Mouse (Mus musculus): ENCODE measurements at regions not wholly inside any gene's neighbourhood (a gene's known extent, or its start where the extent isn't known, plus 50 kb on each side); places are given as distances from the start of the nearest gene placed in this dataset.

- no peak for ATAC-seq (ENCODE audit: low FRiP score, low TSS enrichment)
- H3K27ac ChIP-seq (ENCODE audit: low read length): no peak overlapping the region
- no peaks in the 10 kb centered on the region for H3K9me3 ChIP-seq (ENCODE audit: low read length)
- 38% methylated on average over 13 of the region's 13 CpGs for WGBS
- peaks cover 18% of the 10 kb centered on the region for H3K4me1 ChIP-seq (ENCODE audit: insufficient read depth, low read length)
- H3K27me3 ChIP-seq (ENCODE audit: insufficient read depth, low read length): no peaks in the 10 kb centered on the region
- H3K4me2 ChIP-seq (replicated peaks; ENCODE audit: low read depth, low read length): no peak overlapping the region
- H3K9ac ChIP-seq (replicated peaks; ENCODE audit: low read length): no peak overlapping the region
- no peaks in the 10 kb centered on the region for H3K36me3 ChIP-seq (ENCODE audit: insufficient read depth, low read length)
- H3K4me3 ChIP-seq (ENCODE audit: low read length): no peak overlapping the region
Observed at GRCm38 (mm10) chr7:135902106-135903055, 186.2 kb upstream of the Mki67 start.

DNA sequence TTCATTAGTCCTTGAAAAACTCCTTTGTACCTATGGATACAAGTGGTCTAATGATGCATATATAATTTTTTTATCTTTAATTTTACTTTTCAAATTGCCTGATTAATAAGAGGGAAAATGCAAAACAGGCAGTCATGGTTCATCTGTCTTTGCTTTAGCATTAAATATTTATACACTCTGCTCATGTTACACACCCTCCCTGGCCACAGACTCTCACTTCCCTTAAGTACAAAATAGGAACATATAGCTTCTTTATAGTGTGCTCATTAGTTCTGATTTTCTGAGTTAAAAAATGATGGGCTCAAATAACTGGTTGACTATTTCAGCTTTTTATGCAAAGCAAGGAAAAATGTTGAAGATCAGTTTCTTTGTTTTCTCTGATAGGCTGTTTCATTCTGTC is 195.2 kb upstream of the Mki67 start:
- no peak overlapping the region for H3K9ac ChIP-seq (replicated peaks; ENCODE audit: low read length)
- H3K36me3 ChIP-seq (ENCODE audit: insufficient read depth, low read length): no peaks in the 10 kb centered on the region
- H3K4me1 ChIP-seq (ENCODE audit: insufficient read depth, low read length): no peaks in the 10 kb centered on the region
- H3K4me3 ChIP-seq (ENCODE audit: low read length): no peak overlapping the region
- H3K4me2 ChIP-seq (replicated peaks; ENCODE audit: low read depth, low read length): no peak overlapping the region
- no peak for ATAC-seq (ENCODE audit: low FRiP score, low TSS enrichment)
- no peaks in the 10 kb centered on the region for H3K9me3 ChIP-seq (ENCODE audit: low read length)
- H3K27me3 ChIP-seq (ENCODE audit: insufficient read depth, low read length): no peaks in the 10 kb centered on the region
- H3K27ac ChIP-seq (ENCODE audit: low read length): no peak overlapping the region

GRCm38 (mm10) chr7:135913923-135914634 is 197.9 kb upstream of the Mki67 start:
- ATAC-seq (ENCODE audit: low FRiP score, low TSS enrichment): no peak
- Histone ChIP-seq H3K27me3 (ENCODE audit: insufficient read depth, low read length) (no peaks in the 10 kb centered on the region), H3K27ac (ENCODE audit: low read length) (no peak overlapping the region), H3K4me3 (ENCODE audit: low read length) (no peak overlapping the region), H3K9me3 (ENCODE audit: low read length) (no peaks in the 10 kb centered on the region), H3K9ac (replicated peaks; ENCODE audit: low read length) (no peak overlapping the region), H3K4me2 (replicated peaks; ENCODE audit: low read depth, low read length) (no peak overlapping the region), H3K4me1 (ENCODE audit: insufficient read depth, low read length) (no peaks in the 10 kb centered on the region), H3K36me3 (ENCODE audit: insufficient read depth, low read length) (no peaks in the 10 kb centered on the region)
- WGBS: 82% methylated on average over 3 of the region's 3 CpGs

- WGBS: 42% methylated on average over 7 of the region's 7 CpGs
- ATAC-seq (ENCODE audit: low FRiP score, low TSS enrichment): no peak
- Histone ChIP-seq H3K4me3 (ENCODE audit: low read length) (no peak overlapping the region), H3K27ac (ENCODE audit: low read length) (no peak overlapping the region), H3K36me3 (ENCODE audit: insufficient read depth, low read length) (no peaks in the 10 kb centered on the region), H3K9me3 (ENCODE audit: low read length) (no peaks in the 10 kb centered on the region), H3K4me1 (ENCODE audit: insufficient read depth, low read length) (no peaks in the 10 kb centered on the region), H3K9ac (replicated peaks; ENCODE audit: low read length) (no peak overlapping the region), H3K4me2 (replicated peaks; ENCODE audit: low read depth, low read length) (no peak overlapping the region), H3K27me3 (ENCODE audit: insufficient read depth, low read length) (no peaks in the 10 kb centered on the region)
Observed at GRCm38 (mm10) chr7:135923876-135924275, 207.7 kb upstream of the Mki67 start.

- Histone ChIP-seq H3K4me3 (ENCODE audit: low read length) (no peak overlapping the region), H3K4me1 (ENCODE audit: insufficient read depth, low read length) (no peaks in the 10 kb centered on the region), H3K4me2 (replicated peaks; ENCODE audit: low read depth, low read length) (no peak overlapping the region), H3K27me3 (ENCODE audit: insufficient read depth, low read length) (no peaks in the 10 kb centered on the region), H3K9ac (replicated peaks; ENCODE audit: low read length) (no peak overlapping the region), H3K27ac (ENCODE audit: low read length) (no peak overlapping the region), H3K9me3 (ENCODE audit: low read length) (no peaks in the 10 kb centered on the region), H3K36me3 (ENCODE audit: insufficient read depth, low read length) (no peaks in the 10 kb centered on the region)
- no peak for ATAC-seq (ENCODE audit: low FRiP score, low TSS enrichment)
- 84% methylated on average over 4 of the region's 4 CpGs for WGBS
Observed at GRCm38 (mm10) chr7:135924641-135925040, 208.5 kb upstream of the Mki67 start.

- Histone ChIP-seq H3K27ac (ENCODE audit: low read length) (no peak overlapping the region), H3K4me3 (ENCODE audit: low read length) (no peak overlapping the region), H3K36me3 (ENCODE audit: insufficient read depth, low read length) (no peaks in the 10 kb centered on the region), H3K4me1 (ENCODE audit: insufficient read depth, low read length) (no peaks in the 10 kb centered on the region), H3K9me3 (ENCODE audit: low read length) (no peaks in the 10 kb centered on the region), H3K9ac (replicated peaks; ENCODE audit: low read length) (no peak overlapping the region), H3K27me3 (ENCODE audit: insufficient read depth, low read length) (no peaks in the 10 kb centered on the region), H3K4me2 (replicated peaks; ENCODE audit: low read depth, low read length) (no peak overlapping the region)
- no peak for ATAC-seq (ENCODE audit: low FRiP score, low TSS enrichment)
- 100% methylated on average over 1 of the region's 1 CpGs for WGBS
Observed at GRCm38 (mm10) chr7:135930091-135930490, 213.9 kb upstream of the Mki67 start.

DNA sequence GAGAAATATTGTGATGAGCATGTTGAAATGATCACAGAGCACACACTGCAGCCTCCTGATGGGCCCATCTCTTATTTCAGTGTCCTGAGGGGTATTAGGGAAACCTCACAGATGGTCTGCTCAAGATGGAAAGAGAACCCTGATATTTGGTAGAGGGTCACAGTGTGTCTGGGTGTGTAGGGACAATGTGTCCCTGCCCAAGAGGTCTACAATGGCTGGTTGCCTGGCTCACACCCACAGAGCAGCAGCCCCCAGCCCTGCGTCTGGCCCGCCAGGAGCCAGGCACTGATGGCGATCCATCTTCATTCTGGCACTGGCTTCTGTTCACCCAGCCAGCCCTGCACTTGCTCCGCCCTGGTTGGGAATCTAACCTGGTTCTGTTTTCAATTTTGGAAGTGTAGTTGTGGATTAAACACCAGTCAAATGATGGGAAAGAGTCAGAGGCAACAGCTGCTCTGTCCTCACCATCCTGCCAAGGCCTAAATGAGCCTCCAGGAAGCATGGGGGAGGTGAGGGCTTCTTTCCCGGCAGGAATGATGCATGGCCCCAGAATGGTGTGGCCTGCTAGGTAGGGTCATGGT is 216.5 kb upstream of the Mki67 start:
- WGBS: 75% methylated on average over 5 of the region's 5 CpGs
- H3K27me3 ChIP-seq (ENCODE audit: insufficient read depth, low read length): no peaks in the 10 kb centered on the region
- H3K9ac ChIP-seq (replicated peaks; ENCODE audit: low read length): no peak overlapping the region
- ATAC-seq (ENCODE audit: low FRiP score, low TSS enrichment): no peak
- no peaks in the 10 kb centered on the region for H3K36me3 ChIP-seq (ENCODE audit: insufficient read depth, low read length)
- H3K9me3 ChIP-seq (ENCODE audit: low read length): no peaks in the 10 kb centered on the region
- H3K4me3 ChIP-seq (ENCODE audit: low read length): no peak overlapping the region
- H3K4me1 ChIP-seq (ENCODE audit: insufficient read depth, low read length): no peaks in the 10 kb centered on the region
- no peak overlapping the region for H3K4me2 ChIP-seq (replicated peaks; ENCODE audit: low read depth, low read length)
- H3K27ac ChIP-seq (ENCODE audit: low read length): no peak overlapping the region

DNA sequence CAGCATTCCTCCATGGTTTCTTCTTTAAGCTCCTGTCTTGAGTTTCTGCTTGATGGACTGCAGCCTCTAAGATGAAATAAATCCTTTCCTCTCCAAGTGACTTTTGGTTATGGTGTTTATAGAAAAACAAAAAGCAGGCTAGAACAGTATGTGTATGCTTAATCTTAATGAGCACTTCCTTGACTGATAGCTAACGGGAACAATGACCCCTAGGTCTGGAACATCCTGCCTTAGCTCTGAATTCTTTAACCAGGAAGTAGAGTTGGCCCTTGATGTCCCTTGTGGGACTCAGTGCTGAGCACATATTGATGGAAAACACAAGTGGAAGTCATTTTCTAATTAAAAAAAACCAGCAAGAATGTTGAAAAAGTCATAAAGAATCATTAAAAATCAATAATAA is 219.0 kb upstream of the Mki67 start:
- H3K4me2 ChIP-seq (replicated peaks; ENCODE audit: low read depth, low read length): no peak overlapping the region
- H3K27me3 ChIP-seq (ENCODE audit: insufficient read depth, low read length): no peaks in the 10 kb centered on the region
- no peaks in the 10 kb centered on the region for H3K9me3 ChIP-seq (ENCODE audit: low read length)
- H3K36me3 ChIP-seq (ENCODE audit: insufficient read depth, low read length): no peaks in the 10 kb centered on the region
- no peak overlapping the region for H3K9ac ChIP-seq (replicated peaks; ENCODE audit: low read length)
- H3K27ac ChIP-seq (ENCODE audit: low read length): no peak overlapping the region
- H3K4me1 ChIP-seq (ENCODE audit: insufficient read depth, low read length): no peaks in the 10 kb centered on the region
- no peak overlapping the region for H3K4me3 ChIP-seq (ENCODE audit: low read length)
- no peak for ATAC-seq (ENCODE audit: low FRiP score, low TSS enrichment)
- 68% methylated on average over 1 of the region's 1 CpGs for WGBS

- 55% methylated on average over 3 of the region's 3 CpGs for WGBS
- Histone ChIP-seq H3K27ac (ENCODE audit: low read length) (no peak overlapping the region), H3K36me3 (ENCODE audit: insufficient read depth, low read length) (no peaks in the 10 kb centered on the region), H3K4me1 (ENCODE audit: insufficient read depth, low read length) (no peaks in the 10 kb centered on the region), H3K4me2 (replicated peaks; ENCODE audit: low read depth, low read length) (no peak overlapping the region), H3K9ac (replicated peaks; ENCODE audit: low read length) (no peak overlapping the region), H3K27me3 (ENCODE audit: insufficient read depth, low read length) (no peaks in the 10 kb centered on the region), H3K9me3 (ENCODE audit: low read length) (no peaks in the 10 kb centered on the region), H3K4me3 (ENCODE audit: low read length) (no peak overlapping the region)
- ATAC-seq (ENCODE audit: low FRiP score, low TSS enrichment): no peak
Observed at GRCm38 (mm10) chr7:135937465-135937864, 221.3 kb upstream of the Mki67 start.

GRCm38 (mm10) chr7:135939341-135939740 is 223.2 kb upstream of the Mki67 start:
- ATAC-seq (ENCODE audit: low FRiP score, low TSS enrichment): no peak
- H3K9ac ChIP-seq (replicated peaks; ENCODE audit: low read length): no peak overlapping the region
- H3K4me1 ChIP-seq (ENCODE audit: insufficient read depth, low read length): no peaks in the 10 kb centered on the region
- 73% methylated on average over 5 of the region's 5 CpGs for WGBS
- H3K27ac ChIP-seq (ENCODE audit: low read length): no peak overlapping the region
- no peak overlapping the region for H3K4me3 ChIP-seq (ENCODE audit: low read length)
- H3K9me3 ChIP-seq (ENCODE audit: low read length): no peaks in the 10 kb centered on the region
- no peaks in the 10 kb centered on the region for H3K27me3 ChIP-seq (ENCODE audit: insufficient read depth, low read length)
- no peaks in the 10 kb centered on the region for H3K36me3 ChIP-seq (ENCODE audit: insufficient read depth, low read length)
- no peak overlapping the region for H3K4me2 ChIP-seq (replicated peaks; ENCODE audit: low read depth, low read length)

Data from kidney, embryonic 16.5 days (tissue).